Mouse (Mus musculus): ENCODE data around the gene Ptges3l.
"Not testable (repeated sequence)": the region's sequence is repeated elsewhere in the genome, so short reads cannot be mapped to it uniquely, and the experiment has no call there.

The Ptges3l gene

DNA sequence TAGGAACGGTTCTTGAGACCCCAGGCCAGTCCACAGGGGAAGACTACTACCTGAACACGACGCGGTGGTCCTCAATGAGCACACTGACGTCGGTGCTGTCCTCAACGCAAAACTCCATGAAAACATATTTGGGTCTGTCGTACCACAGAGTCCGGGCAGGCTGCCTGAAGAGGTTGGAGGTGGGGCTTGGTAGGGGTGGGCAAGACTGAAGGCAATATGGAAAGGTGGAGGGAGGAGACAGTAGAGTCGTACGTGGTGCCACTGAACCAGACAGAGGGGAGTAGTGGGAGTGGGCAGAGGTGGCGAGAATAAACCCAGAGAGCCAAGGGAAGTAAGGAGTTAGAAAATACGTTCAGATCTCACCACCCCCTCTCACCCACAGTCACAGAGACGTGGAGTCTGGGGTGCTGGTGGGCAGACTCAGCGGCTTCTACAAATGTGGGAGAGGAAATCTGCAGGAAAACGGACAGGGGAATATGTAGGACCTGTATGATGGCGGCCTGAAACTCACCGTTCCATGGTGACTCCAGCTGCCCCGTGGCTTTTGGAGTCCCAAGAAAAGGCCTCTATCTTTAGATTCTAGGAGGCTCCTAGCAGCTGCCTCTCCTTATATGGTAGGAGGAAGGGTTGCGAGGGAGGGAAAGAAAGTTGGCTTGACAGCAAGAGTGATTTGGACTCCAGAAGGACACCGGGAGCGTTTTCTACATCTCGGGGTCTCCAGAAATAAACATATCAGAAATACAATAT lies 855 bp downstream of the Ptges3l start, which contains the start of gene Gm27029:
Gm27029 (minus strand) TSS at position 692 of the 747 bp plus-strand sequence.
- in situ Hi-C loops (cut with MboI) = no loop called here

DNA sequence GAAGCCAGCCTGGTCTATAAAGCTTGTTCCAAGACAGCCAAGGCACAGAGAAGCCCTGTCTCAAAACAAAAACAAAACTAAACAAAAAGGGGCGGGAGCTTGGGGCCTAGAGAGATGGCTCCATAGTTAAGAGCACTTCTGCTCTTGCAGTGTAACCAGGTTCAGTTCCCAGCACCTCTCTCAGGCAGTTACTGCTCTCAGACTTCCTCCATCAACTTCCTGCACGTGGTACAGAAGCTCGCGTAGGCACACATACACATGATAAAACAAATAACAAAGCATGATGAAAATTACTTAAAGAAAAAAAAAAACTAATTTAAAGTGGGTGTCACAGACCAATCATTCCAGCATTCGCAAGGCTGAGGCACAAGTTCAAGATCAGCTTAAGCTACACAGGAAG lies 5.0 kb downstream of the Ptges3l start:
- in situ Hi-C loops (cut with MboI) = no loop called here

DNA sequence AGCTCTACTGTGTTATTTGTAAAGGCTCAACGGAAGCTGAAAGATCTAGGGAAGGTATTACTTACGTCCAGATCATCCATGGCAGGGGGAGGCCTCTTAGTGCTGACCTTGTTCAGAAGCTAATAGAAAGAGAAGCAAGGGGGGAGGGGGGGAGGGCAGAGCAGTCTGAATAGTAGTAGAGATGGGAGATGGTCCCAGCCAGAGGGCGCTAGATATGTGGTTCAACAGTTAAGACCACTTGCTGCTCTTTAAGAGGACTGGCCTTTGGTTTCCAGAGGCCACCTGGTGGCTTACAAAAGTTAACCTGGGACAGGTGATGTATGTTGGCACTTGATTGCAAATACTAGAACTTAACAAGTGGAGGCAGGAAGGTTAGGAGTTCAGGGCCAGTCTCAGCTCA lies 5.5 kb downstream of the Ptges3l start:
- in situ Hi-C loops (cut with MboI) = no loop called here

DNA sequence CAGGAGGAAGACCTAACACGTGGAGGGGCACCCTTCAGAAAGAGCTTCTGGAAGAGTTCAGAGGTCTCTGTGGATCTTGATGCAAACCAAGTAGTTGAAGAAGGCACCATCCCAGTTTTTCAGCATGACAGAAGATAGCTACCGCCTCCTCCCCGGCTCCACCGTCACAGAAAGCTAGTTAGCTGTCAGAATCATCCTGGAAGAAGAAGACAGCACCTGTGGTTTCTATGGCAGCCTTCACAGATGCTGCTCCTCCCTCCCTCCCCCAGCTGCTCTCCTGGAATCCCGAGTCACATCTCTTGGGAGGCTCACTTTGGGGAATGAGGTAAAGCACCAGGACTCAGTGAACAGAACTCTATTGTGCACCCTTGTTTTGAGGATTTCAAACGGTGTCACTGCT lies 6.1 kb downstream of the Ptges3l start:
- in situ Hi-C loops (cut with MboI) = no loop called here

DNA sequence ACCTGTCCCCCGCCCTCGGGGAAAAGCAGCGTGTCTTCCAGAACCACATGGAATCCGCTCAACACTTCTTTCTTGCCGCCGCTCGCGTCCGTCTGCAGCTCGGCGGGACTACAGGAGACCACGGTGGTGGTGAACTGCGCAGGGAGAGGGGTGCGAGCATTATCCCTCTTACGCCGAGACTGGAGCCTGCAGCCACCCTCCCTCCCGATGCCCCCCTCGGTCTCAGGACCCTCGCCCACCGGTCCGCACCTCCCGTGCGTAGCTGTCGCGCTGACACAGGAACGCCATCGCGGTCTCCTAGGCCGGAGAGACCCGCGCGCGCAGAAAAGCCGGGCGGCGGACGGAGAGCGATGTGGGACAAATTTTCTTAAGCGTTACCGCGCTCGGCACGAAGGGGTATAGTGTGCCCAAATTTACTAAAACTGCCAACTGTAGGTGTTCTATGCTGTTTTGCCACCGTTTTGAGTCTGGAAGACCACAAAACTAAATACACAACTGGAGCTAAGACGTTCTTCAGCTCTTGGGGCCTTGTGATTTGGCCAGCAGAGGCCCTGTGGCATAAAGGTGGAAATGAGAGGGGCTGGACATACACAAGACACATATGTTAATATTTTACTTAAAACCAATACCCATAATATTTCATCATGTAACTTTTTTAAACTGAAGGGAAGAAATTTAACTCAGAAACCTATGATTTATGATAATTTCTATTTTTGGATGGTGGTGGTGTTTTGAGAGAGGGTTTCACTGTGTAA lies 7.9 kb downstream of the Ptges3l start, which contains the start of gene Aarsd1:
Aarsd1 (minus strand) TSS at position 515 of the 755 bp plus-strand sequence.
- in situ Hi-C loops (cut with MboI) = no loop called here

DNA sequence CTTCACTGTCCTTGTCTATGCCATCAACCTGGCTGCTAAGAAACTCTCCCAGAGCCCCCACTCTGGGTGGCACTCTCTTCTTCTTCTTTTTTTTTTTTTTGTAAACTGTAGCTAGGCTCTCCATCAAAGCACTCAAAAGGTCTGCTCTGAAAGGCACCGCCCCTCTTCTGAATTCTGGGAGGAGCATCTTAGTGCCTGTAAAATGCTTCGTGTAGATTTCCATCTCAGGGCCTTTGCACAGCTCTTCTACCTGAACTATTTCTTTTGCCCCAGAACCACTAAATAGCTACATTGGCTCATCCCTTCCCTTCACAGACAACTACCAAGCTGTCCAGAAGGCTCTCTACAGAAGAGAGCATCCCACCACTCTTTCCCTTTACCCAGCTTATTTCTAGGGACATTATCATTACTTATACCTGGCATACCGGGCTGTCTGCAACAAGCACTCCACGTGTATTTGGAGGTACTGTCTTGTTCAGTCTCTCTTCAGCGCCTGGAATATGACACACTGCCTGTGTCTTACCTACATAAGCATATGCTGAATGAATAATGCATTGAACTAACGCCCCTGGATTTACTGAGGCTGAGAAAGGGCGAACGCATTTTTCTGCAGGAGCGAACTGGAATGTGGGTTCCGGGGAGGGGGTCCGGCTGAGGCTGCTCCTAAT lies 8.6 kb downstream of the Ptges3l start:
- in situ Hi-C loops (cut with MboI) = no loop called here

DNA sequence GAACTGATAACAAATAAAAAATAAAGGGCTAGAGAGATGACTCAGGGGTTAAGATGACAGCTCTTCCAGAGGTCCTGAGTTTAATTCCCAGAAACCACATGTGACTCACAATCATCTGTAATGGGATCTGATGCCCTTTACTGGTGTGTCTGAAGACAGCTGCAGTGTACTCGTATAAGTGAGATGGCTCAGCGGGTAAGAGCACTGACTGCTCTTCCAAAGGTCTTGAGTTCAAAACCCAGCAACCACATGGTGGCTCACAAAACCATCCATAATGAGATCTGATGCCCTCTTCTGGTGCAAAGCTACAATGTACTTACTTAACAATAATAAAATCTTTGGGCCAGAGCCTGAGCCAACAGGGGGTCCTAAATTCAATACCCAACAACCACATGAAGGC lies 9.8 kb downstream of the Ptges3l start:
- in situ Hi-C loops (cut with MboI) = no loop called here

DNA sequence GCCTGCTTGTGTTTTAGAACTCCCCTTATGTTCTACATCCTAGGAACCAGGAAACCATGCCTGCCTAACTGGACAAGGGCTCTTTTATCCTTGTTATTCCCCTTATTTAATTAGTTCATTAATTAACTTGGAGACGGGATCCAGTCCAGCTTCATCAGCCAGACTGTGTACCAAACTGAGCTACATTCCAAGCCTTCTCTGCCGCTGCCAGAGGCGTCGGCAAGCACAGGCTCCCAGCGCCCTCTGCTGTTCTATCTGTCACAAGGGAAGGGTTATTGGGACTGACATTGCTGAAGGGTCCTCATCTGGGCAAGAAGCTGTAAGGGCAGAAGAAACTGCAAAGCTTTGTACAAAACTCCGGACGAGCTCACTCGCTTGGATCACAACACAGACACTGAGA lies 30.0 kb downstream of the Ptges3l start:
- in situ Hi-C loops (cut with MboI) = no loop called here

DNA sequence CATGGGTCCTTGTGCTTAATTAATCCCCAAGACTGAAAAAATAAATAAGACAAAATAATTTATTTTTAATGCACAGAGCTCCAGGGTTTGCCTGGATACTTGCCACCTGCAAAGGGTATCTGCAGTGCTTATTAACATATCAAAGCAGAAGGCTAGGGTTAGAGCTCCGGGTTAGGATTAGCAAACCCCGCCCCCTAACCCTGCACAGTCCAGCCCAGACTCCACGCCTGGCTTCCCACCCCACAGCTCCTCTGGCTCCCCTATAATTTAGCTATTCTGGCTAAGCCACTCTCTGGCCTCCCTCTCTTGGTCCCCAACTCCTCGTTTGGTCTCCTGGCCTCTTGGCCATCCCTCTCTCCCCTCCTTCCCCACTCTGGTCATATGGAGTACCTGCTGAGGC lies 43.3 kb downstream of the Ptges3l start:
- in situ Hi-C loops (cut with MboI) = no loop called here

DNA sequence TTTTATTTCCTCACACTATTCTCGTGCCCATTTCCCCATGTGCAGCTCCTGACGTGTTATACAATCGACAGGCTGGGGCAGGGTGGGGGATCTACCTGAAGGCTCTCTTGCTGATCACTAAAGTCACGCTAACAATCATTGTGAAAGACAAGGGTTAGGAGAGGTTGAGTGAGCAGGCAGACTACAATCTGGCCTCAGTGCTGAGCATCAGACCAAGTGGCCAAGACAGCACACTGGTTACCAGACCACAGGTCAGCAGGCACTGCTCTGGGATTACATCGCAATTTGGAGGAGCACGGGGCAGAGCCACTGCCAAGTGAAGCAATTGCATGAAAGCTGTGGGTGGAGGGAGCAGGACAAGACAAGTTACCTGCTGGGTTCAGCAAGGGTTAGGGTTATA lies 46.2 kb downstream of the Ptges3l start:
- in situ Hi-C loops (cut with MboI) = no loop called here

DNA sequence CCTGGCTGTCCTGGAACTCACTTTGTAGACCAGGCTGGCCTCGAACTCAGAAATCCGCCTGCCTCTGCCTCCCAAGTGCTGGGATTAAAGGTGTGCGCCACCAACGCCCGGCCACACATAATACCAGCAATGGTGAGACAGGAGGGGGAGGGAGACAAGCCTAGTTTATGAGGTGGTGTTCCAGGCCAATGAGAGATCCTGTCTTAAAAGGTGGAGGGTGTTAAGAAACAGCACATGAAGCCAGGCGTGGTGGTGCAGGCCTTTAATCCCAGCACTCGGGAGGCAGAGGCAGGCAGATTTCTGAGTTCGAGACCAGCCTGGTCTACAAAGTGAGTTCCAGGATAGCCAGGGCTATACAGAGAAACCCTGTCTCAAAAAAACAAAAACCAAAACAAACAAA lies 46.9 kb downstream of the Ptges3l start:
- in situ Hi-C loops (cut with MboI) = not testable (repeated sequence)

DNA sequence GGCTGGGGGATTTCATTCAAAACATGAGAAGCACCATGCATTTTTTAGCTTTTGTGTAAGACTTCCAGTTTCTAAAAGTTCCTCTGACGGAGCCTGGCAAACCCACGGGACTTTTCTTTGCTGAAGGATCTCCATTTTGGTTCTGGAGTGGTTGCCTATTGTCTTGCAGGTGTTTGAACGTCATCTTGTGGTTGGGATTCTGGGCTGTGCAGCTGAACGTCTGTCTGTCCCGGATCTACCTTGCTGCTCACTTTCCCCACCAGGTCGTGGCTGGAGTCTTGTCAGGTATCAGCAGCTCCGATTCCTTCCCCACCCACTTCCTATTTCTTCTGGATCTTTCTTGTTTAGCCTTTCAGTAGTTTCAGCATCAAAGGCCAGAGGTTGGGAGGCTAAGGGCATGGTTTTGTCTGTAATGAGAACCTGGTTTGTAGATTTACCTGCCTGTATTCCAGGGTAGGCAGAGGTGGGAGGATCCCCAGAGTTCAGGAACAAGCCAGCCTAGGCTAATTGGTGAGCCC lies 50.7 kb downstream of the Ptges3l start:
- in situ Hi-C loops (cut with MboI) = no loop called here

DNA sequence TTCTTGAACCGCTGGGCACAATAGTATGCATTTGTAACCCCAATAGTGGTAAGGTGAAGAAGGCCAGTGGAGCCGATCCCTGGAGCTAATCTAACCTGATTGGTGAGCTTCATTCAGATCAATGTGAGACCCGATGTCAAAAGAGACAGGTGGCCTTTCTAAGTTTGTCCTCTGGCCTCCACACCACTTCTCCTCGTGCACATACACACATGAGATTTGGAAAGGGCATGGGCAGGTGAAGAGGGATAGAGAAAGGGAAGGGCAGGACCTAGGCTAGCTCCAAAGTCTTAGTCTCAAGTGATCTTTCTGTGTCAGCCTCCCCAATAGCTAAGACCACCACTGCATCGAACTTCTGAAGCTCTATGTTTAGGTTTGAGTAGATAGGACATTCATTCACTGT lies 55.0 kb downstream of the Ptges3l start:
- in situ Hi-C loops (cut with MboI) = no loop called here

All from mature B cell (primary cell).